Mouse (Mus musculus): ENCODE measurements around the gene Ccdc3. TPM values are rescaled to one million over a fixed set of nuclear protein-coding genes. Genes with fewer than 3 reads are reported as not detected.
"Not testable (repeated sequence)": the region's sequence is repeated elsewhere in the genome, so short reads cannot be mapped to it uniquely, and the experiment has no call there.

Ccdc3 gene
- polyA plus RNA-seq, 1 experiment from 2014 or later = 10.9 TPM

- 0 out of 2 replicates have a peak, but pooled peaks cover 2% of the 10 kb centered on the region for H3K4me1 ChIP-seq
- H3K27ac ChIP-seq = no peak overlapping the region
- ATAC-seq (ENCODE audit: low FRiP score, low read depth) = no peak
- WGBS = 73% methylated on average over 3 of the region's 3 CpGs
- no peak overlapping the region for H3K9ac ChIP-seq
- no peaks in the 10 kb centered on the region for H3K36me3 ChIP-seq
- H3K9me3 ChIP-seq = no peaks in the 10 kb centered on the region
- H3K4me3 ChIP-seq = no peak overlapping the region
- no peak overlapping the region for H3K4me2 ChIP-seq (replicated peaks)
- no peaks in the 10 kb centered on the region for H3K27me3 ChIP-seq (replicated peaks)
Measured at GRCm38 (mm10) chr2:5236846-5237482, 99.4 kb downstream of the Ccdc3 start.

GRCm38 (mm10) chr2:5237870-5238269, 100.3 kb downstream of the Ccdc3 start:
- no peak overlapping the region for H3K9ac ChIP-seq
- H3K27ac ChIP-seq = no peak overlapping the region
- no peak overlapping the region for H3K4me2 ChIP-seq (replicated peaks)
- H3K4me1 ChIP-seq = 0 out of 2 replicates have a peak, but pooled peaks cover 2% of the 10 kb centered on the region
- WGBS = 88% methylated on average over 5 of the region's 5 CpGs
- no peaks in the 10 kb centered on the region for H3K36me3 ChIP-seq
- no peaks in the 10 kb centered on the region for H3K27me3 ChIP-seq (replicated peaks)
- no peak overlapping the region for H3K4me3 ChIP-seq
- no peak for ATAC-seq (ENCODE audit: low FRiP score, low read depth)
- no peaks in the 10 kb centered on the region for H3K9me3 ChIP-seq

- Histone ChIP-seq H3K36me3 (no peaks in the 10 kb centered on the region), H3K27me3 (replicated peaks) (no peaks in the 10 kb centered on the region), H3K9ac (no peak overlapping the region), H3K4me3 (no peak overlapping the region), H3K4me1 (0 out of 2 replicates have a peak, but pooled peaks cover 2% of the 10 kb centered on the region), H3K9me3 (no peaks in the 10 kb centered on the region), H3K27ac (no peak overlapping the region), H3K4me2 (replicated peaks) (no peak overlapping the region)
- no peak for ATAC-seq (ENCODE audit: low FRiP score, low read depth)
- whole genome bisulfite sequencing = 71% methylated on average over 4 of the region's 4 CpGs
Measured at GRCm38 (mm10) chr2:5239492-5239891, 101.9 kb downstream of the Ccdc3 start.

- no peak for ATAC-seq (ENCODE audit: low FRiP score, low read depth)
- Histone ChIP-seq H3K9ac (no peak overlapping the region), H3K27me3 (replicated peaks) (no peaks in the 10 kb centered on the region), H3K9me3 (no peaks in the 10 kb centered on the region), H3K4me1 (0 out of 2 replicates have a peak, but pooled peaks cover 2% of the 10 kb centered on the region), H3K4me3 (no peak overlapping the region), H3K27ac (no peak overlapping the region), H3K4me2 (replicated peaks) (no peak overlapping the region), H3K36me3 (no peaks in the 10 kb centered on the region)
- WGBS = 60% methylated on average over 6 of the region's 6 CpGs
Measured at GRCm38 (mm10) chr2:5241469-5241897, 103.9 kb downstream of the Ccdc3 start.

GRCm38 (mm10) chr2:5249199-5249598, 111.6 kb downstream of the Ccdc3 start:
- not testable (repeated sequence) for H3K4me2 ChIP-seq (replicated peaks); H3K27ac ChIP-seq; H3K9me3 ChIP-seq; H3K27me3 ChIP-seq (replicated peaks); H3K4me3 ChIP-seq; H3K36me3 ChIP-seq; H3K9ac ChIP-seq; H3K4me1 ChIP-seq; ATAC-seq (ENCODE audit: low FRiP score, low read depth)
- 94% methylated on average over 6 of the region's 6 CpGs for WGBS

GRCm38 (mm10) chr2:5249969-5250368, 112.4 kb downstream of the Ccdc3 start:
- 87% methylated on average over 12 of the region's 12 CpGs for WGBS

GRCm38 (mm10) chr2:5258250-5258649, 120.7 kb downstream of the Ccdc3 start:
- no peak for ATAC-seq (ENCODE audit: low FRiP score, low read depth)
- Histone ChIP-seq H3K9ac (no peak overlapping the region), H3K27ac (no peak overlapping the region), H3K27me3 (replicated peaks) (no peaks in the 10 kb centered on the region), H3K4me3 (no peak overlapping the region), H3K4me2 (replicated peaks) (no peak overlapping the region), H3K36me3 (no peaks in the 10 kb centered on the region), H3K4me1 (no peaks in the 10 kb centered on the region), H3K9me3 (no peaks in the 10 kb centered on the region)
- WGBS = 66% methylated on average over 3 of the region's 3 CpGs

More at GRCm38 (mm10) chr2:5249969-5250368, 112.4 kb downstream of the Ccdc3 start:
- Histone ChIP-seq H3K4me1 (no peaks in the 10 kb centered on the region), H3K4me2 (replicated peaks) (no peak overlapping the region), H3K36me3 (no peaks in the 10 kb centered on the region), H3K9ac (no peak overlapping the region), H3K4me3 (no peak overlapping the region), H3K9me3 (no peaks in the 10 kb centered on the region), H3K27ac (no peak overlapping the region), H3K27me3 (replicated peaks) (no peaks in the 10 kb centered on the region)
- ATAC-seq (ENCODE audit: low FRiP score, low read depth) = no peak

GRCm38 (mm10) chr2:5262279-5262678, 124.7 kb downstream of the Ccdc3 start:
- no peak for ATAC-seq (ENCODE audit: low FRiP score, low read depth)
- no peak overlapping the region for H3K4me3 ChIP-seq
- H3K36me3 ChIP-seq = no peaks in the 10 kb centered on the region
- H3K4me1 ChIP-seq = no peaks in the 10 kb centered on the region
- H3K27me3 ChIP-seq (replicated peaks) = no peaks in the 10 kb centered on the region
- 86% methylated on average over 2 of the region's 2 CpGs for WGBS
- H3K9ac ChIP-seq = no peak overlapping the region
- no peak overlapping the region for H3K27ac ChIP-seq
- H3K4me2 ChIP-seq (replicated peaks) = no peak overlapping the region
- H3K9me3 ChIP-seq = no peaks in the 10 kb centered on the region

- H3K4me2 ChIP-seq (replicated peaks) = no peak overlapping the region
- H3K36me3 ChIP-seq = no peaks in the 10 kb centered on the region
- H3K27me3 ChIP-seq (replicated peaks) = no peaks in the 10 kb centered on the region
- no peak overlapping the region for H3K27ac ChIP-seq
- H3K9me3 ChIP-seq = no peaks in the 10 kb centered on the region
- H3K4me3 ChIP-seq = no peak overlapping the region
- ATAC-seq (ENCODE audit: low FRiP score, low read depth) = no peak
- no peaks in the 10 kb centered on the region for H3K4me1 ChIP-seq
- no peak overlapping the region for H3K9ac ChIP-seq
- 71% methylated on average over 2 of the region's 2 CpGs for WGBS
Measured at GRCm38 (mm10) chr2:5267980-5268379, 130.4 kb downstream of the Ccdc3 start.

Other genes with a start within 250 kb of the Ccdc3 start
- 41.6 and 46.1 TPM in 2 replicates for gene Phyh, start 218.8 kb upstream of the Ccdc3 start, polyA plus RNA-seq (2016; fragmentation: Nextera tagmentation; extraction: Ambion mirVana)
- 0.38 TPM in 1 of 2 replicates, not detected in the other for gene Ucma, start 161.7 kb upstream of the Ccdc3 start, polyA plus RNA-seq (2016; fragmentation: Nextera tagmentation; extraction: Ambion mirVana)
- 21.7 and 22.9 TPM in 2 replicates for gene Mcm10, start 125.0 kb upstream of the Ccdc3 start, polyA plus RNA-seq (2016; fragmentation: Nextera tagmentation; extraction: Ambion mirVana)
- 5.2 and 6.1 TPM in 2 replicates for gene Optn, start 73.7 kb upstream of the Ccdc3 start, polyA plus RNA-seq (2016; fragmentation: Nextera tagmentation; extraction: Ambion mirVana)